Comparison of ENCODE assay signal across 9 mouse cellular contexts in genomic region chr9:107602068-107602648, GRCm38 (mm10). TPM values are rescaled to one million over a fixed set of nuclear protein-coding genes. Genes with fewer than 3 reads are reported as not detected.
DNase-seq lines count a peak whose midpoint lies in the region; ATAC-seq and TF ChIP-seq lines count a peak whose summit lies in the region.
"Had no signal": no experiment of that assay in that cellular context is flagged by ENCODE, and none has a peak within 500 bp of the region (broad histone marks: within the 10 kb centered on the region; RNA-seq: fewer than 3 reads in every experiment).

No protein-coding gene starts in this region.

- no peaks in the 10 kb centered on the region for H3K27me3 ChIP-seq in embryonic facial prominence, embryonic 14.5 days (replicated peaks; ENCODE audit: control insufficient read depth, insufficient read depth, low read length)
- no peaks in the 10 kb centered on the region for H3K27me3 ChIP-seq in heart, adult 2 months (ENCODE audit: control insufficient read depth, insufficient read depth, low read length)
- no peaks in the 10 kb centered on the region for H3K27me3 ChIP-seq in limb, embryonic 11.5 days (ENCODE audit: control insufficient read depth, insufficient read depth, low read length)
- no peaks in the 10 kb centered on the region for H3K27me3 ChIP-seq in midbrain, embryonic 14.5 days (ENCODE audit: control insufficient read depth, insufficient read depth, low read length)
- no peaks in the 10 kb centered on the region for H3K27me3 ChIP-seq in small intestine, adult 2 months (ENCODE audit: control insufficient read depth, insufficient read depth, low read length)
- H3K27me3 ChIP-seq: Patski had no signal

- WGBS in embryonic facial prominence, embryonic 14.5 days, result 5% methylated on average over 10 of the region's 10 CpGs
- 4% methylated on average over 10 of the region's 10 CpGs for WGBS in heart, adult 2 months
- 14% methylated on average over 10 of the region's 10 CpGs for WGBS in limb, embryonic 11.5 days
- WGBS in midbrain, embryonic 14.5 days, result 15% methylated on average over 10 of the region's 10 CpGs
- WGBS in small intestine, adult 2 months, result 4% methylated on average over 10 of the region's 10 CpGs

- ATAC-seq in embryonic facial prominence, embryonic 14.5 days (ENCODE audit: low read depth), result peak; percentile 75
- no peak for ATAC-seq in limb, embryonic 11.5 days (ENCODE audit: insufficient number of reproducible peaks, low FRiP score, low TSS enrichment, low read depth)
- peak; percentile 73; the same call in 1 of the 2 replicates for ATAC-seq in midbrain, embryonic 14.5 days (ENCODE audit: low FRiP score, low TSS enrichment)
- ATAC-seq: Patski had no signal

- H3K4me1 ChIP-seq in embryonic facial prominence, embryonic 14.5 days (ENCODE audit: control insufficient read depth, insufficient read depth, low read length), result peaks cover 24% of the 10 kb centered on the region
- peaks cover 8% of the 10 kb centered on the region for H3K4me1 ChIP-seq in heart, adult 2 months (ENCODE audit: control insufficient read depth, insufficient read depth, low read length)
- H3K4me1 ChIP-seq in limb, embryonic 11.5 days (ENCODE audit: control insufficient read depth, insufficient read depth, low read length), result peaks cover 37% of the 10 kb centered on the region
- H3K4me1 ChIP-seq in midbrain, embryonic 14.5 days (ENCODE audit: control insufficient read depth, insufficient read depth, low read length), result 0 out of 2 replicates have a peak, but pooled peaks cover 12% of the 10 kb centered on the region
- H3K4me1 ChIP-seq in small intestine, adult 2 months (ENCODE audit: control insufficient read depth, insufficient read depth, insufficient read length, low read length), result peaks cover 53% of the 10 kb centered on the region

- H3K79me2 ChIP-seq in heart, adult 2 months (replicated peaks; ENCODE audit: control insufficient read depth, insufficient read depth, low read length), result no peaks in the 10 kb centered on the region

- peak; percentile 98 for TF ChIP-seq EP300 in heart, adult 2 months (IDR thresholded peaks at IDR 0.05; ENCODE audit: insufficient read depth, low read depth, low read length)

- intact Hi-C loops in heart, adult 2 months (cut with DNase I), result loop anchor here (1.0 to 5.0 kb wide), 3 partner anchors 42 to 135 kb away; no protein-coding TSS in a partner anchor

- peak overlapping the region; percentile 32; the same call in 1 of the 2 replicates for H3K9ac ChIP-seq in embryonic facial prominence, embryonic 14.5 days (ENCODE audit: low read depth, low read length)
- 0 out of 2 replicates have a peak overlapping the region, but pooled peaks have one; percentile 17 for H3K9ac ChIP-seq in heart, adult 2 months (ENCODE audit: low read depth, low read length)
- peak overlapping the region; percentile 30 for H3K9ac ChIP-seq in limb, embryonic 11.5 days (ENCODE audit: low read length)
- no peak overlapping the region for H3K9ac ChIP-seq in midbrain, embryonic 14.5 days (replicated peaks; ENCODE audit: low read length)

- H3K4me2 ChIP-seq in embryonic facial prominence, embryonic 14.5 days (ENCODE audit: low read depth, low read length), result peak overlapping the region; percentile 10; the same call in 1 of the 2 replicates
- no peak overlapping the region for H3K4me2 ChIP-seq in limb, embryonic 11.5 days (ENCODE audit: low read depth, severe bottlenecking)
- no peak overlapping the region for H3K4me2 ChIP-seq in midbrain, embryonic 14.5 days (ENCODE audit: low read length)

- 0 out of 2 replicates have a peak overlapping the region, but pooled peaks have one; percentile 28 for H3K27ac ChIP-seq in embryonic facial prominence, embryonic 14.5 days (replicated peaks; ENCODE audit: low read depth, low read length)
- H3K27ac ChIP-seq in heart, adult 2 months, result peak overlapping the region; percentile 12; the same call in 1 of the 2 replicates
- H3K27ac ChIP-seq in limb, embryonic 11.5 days (replicated peaks; ENCODE audit: low read depth, low read length), result no peak overlapping the region
- peak overlapping the region; percentile 9; the same call in 1 of the 2 replicates for H3K27ac ChIP-seq in midbrain, embryonic 14.5 days (replicated peaks; ENCODE audit: low read depth, low read length)
- H3K27ac ChIP-seq in small intestine, adult 2 months (ENCODE audit: insufficient read depth, low read depth, low read length), result peak overlapping the region; percentile 15

- TF ChIP-seq POLR2A in heart, adult 2 months (IDR thresholded peaks at IDR 0.05; ENCODE audit: insufficient read depth, low read depth, low read length), result no peak
- no peak for TF ChIP-seq POLR2A in small intestine, adult 2 months (IDR thresholded peaks at IDR 0.05; ENCODE audit: low read depth, low read length)

- H3K9me3 ChIP-seq in embryonic facial prominence, embryonic 14.5 days (ENCODE audit: control insufficient read depth, low read length), result no peaks in the 10 kb centered on the region
- no peaks in the 10 kb centered on the region for H3K9me3 ChIP-seq in limb, embryonic 11.5 days (ENCODE audit: control insufficient read depth, low read length)
- H3K9me3 ChIP-seq in midbrain, embryonic 14.5 days (ENCODE audit: control insufficient read depth, low read length), result no peaks in the 10 kb centered on the region

- no peaks in the 10 kb centered on the region for H3K36me3 ChIP-seq in embryonic facial prominence, embryonic 14.5 days (ENCODE audit: control insufficient read depth, insufficient read depth, low read length)
- H3K36me3 ChIP-seq in heart, adult 2 months (ENCODE audit: control insufficient read depth, insufficient read depth, low read length), result no peaks in the 10 kb centered on the region
- H3K36me3 ChIP-seq in limb, embryonic 11.5 days (ENCODE audit: control insufficient read depth, insufficient read depth, low read length), result no peaks in the 10 kb centered on the region; the same call in 1 of the 2 replicates
- no peaks in the 10 kb centered on the region for H3K36me3 ChIP-seq in midbrain, embryonic 14.5 days (ENCODE audit: control insufficient read depth, insufficient read depth, low read length)
- peaks cover 22% of the 10 kb centered on the region for H3K36me3 ChIP-seq in small intestine, adult 2 months (ENCODE audit: control insufficient read depth, insufficient read depth, low read length)

- DNase-seq in 3T3-L1 (ENCODE audit: low read depth, low spot score), result peak; percentile 93
- peak; percentile 87 to 91 for DNase-seq in adrenal gland, postnatal 4 days (ENCODE audit: low spot score in 2 of 2)
- DNase-seq in embryonic facial prominence, embryonic 14.5 days (ENCODE audit: low spot score), result peak; percentile 91
- peak; percentile 89 to 96 for DNase-seq in heart, adult 2 months
- DNase-seq in kidney, adult 18-20 months, result peak; percentile 95
- peak; percentile 98 for DNase-seq in limb, embryonic 11.5 days (ENCODE audit: low spot score)
- peak; percentile 96 for DNase-seq in midbrain, embryonic 14.5 days

- no peak overlapping the region for H3K4me3 ChIP-seq in embryonic facial prominence, embryonic 14.5 days (ENCODE audit: low read depth, low read length)
- 0 out of 2 replicates have a peak overlapping the region, but pooled peaks have one; percentile 20 for H3K4me3 ChIP-seq in heart, adult 2 months
- H3K4me3 ChIP-seq in limb, embryonic 11.5 days (ENCODE audit: low read depth, low read length), result no peak overlapping the region
- H3K4me3 ChIP-seq in midbrain, embryonic 14.5 days (replicated peaks; ENCODE audit: low read depth, low read length), result no peak overlapping the region
- H3K4me3 ChIP-seq in small intestine, adult 2 months (ENCODE audit: low read depth, low read length), result no peak overlapping the region

- TF ChIP-seq CTCF in heart, adult 2 months (IDR thresholded peaks at IDR 0.05), result peak; percentile 100; the same call in 1 of the 2 replicates
- peak; percentile 99 for TF ChIP-seq CTCF in small intestine, adult 2 months (IDR thresholded peaks at IDR 0.05; ENCODE audit: extremely low read depth, insufficient read length, insufficient replicate concordance, low read depth, low read length)

RNA-seq across cellular contexts. Expression of gene Sema3b, which starts 6.9 kb away (rescaled TPM):
- 10 to 100 TPM; 16.9 to 19.4 TPM for total RNA-seq in adrenal gland, postnatal 4 days (2021)
- 18.0 and 18.2 TPM in 2 replicates for polyA plus RNA-seq in embryonic facial prominence, embryonic 14.5 days (2014; fragmentation: Nextera tagmentation; extraction: Ambion mirVana)
- 10 to 100 TPM; 19.9 to 24.2 TPM for total RNA-seq in heart, adult 2 months (2021)
- polyA plus RNA-seq in heart, adult 2 months (2012; rRNA removed), result 33.7 and 39.1 TPM in 2 replicates
- 3.4 and 3.7 TPM in 2 replicates for polyA plus RNA-seq in limb, embryonic 11.5 days (2014; fragmentation: Nextera tagmentation; extraction: Ambion mirVana)
- polyA plus RNA-seq in midbrain, embryonic 14.5 days (2014; fragmentation: Nextera tagmentation; extraction: Ambion mirVana), result 1.5 and 3.2 TPM in 2 replicates
- polyA plus RNA-seq in small intestine, adult 2 months (2012; rRNA removed), result 33.5 and 55.4 TPM in 2 replicates

RNA-seq across cellular contexts. Expression of gene Ifrd2, which starts 14.7 kb away (rescaled TPM):
- 10 to 100 TPM; 40.9 to 41.4 TPM for total RNA-seq in adrenal gland, postnatal 4 days (2021)
- polyA plus RNA-seq in embryonic facial prominence, embryonic 14.5 days (2014; fragmentation: Nextera tagmentation; extraction: Ambion mirVana), result 46.7 and 52.3 TPM in 2 replicates
- total RNA-seq in heart, adult 2 months (2021), result 10 to 100 TPM; 39.9 to 51.4 TPM
- 43.7 and 54.5 TPM in 2 replicates for polyA plus RNA-seq in heart, adult 2 months (2012; rRNA removed)
- 47.6 and 49.0 TPM in 2 replicates for polyA plus RNA-seq in limb, embryonic 11.5 days (2014; fragmentation: Nextera tagmentation; extraction: Ambion mirVana)
- 14.5 and 15.7 TPM in 2 replicates for polyA plus RNA-seq in midbrain, embryonic 14.5 days (2014; fragmentation: Nextera tagmentation; extraction: Ambion mirVana)
- polyA plus RNA-seq in small intestine, adult 2 months (2012; rRNA removed), result 33.2 and 55.4 TPM in 2 replicates

RNA-seq across cellular contexts. Expression of gene Hyal3, which starts 21.5 kb away (rescaled TPM):
- total RNA-seq in adrenal gland, postnatal 4 days (2021), result 1 to 10 TPM; 2.7 to 2.9 TPM
- polyA plus RNA-seq in embryonic facial prominence, embryonic 14.5 days (2014; fragmentation: Nextera tagmentation; extraction: Ambion mirVana), result 1.2 and 1.4 TPM in 2 replicates
- under 1 TPM; 0.29 to 0.34 TPM for total RNA-seq in heart, adult 2 months (2021)
- 0.26 and 0.31 TPM in 2 replicates for polyA plus RNA-seq in heart, adult 2 months (2012; rRNA removed)
- polyA plus RNA-seq in limb, embryonic 11.5 days (2014; fragmentation: Nextera tagmentation; extraction: Ambion mirVana), result 0.54 and 0.57 TPM in 2 replicates
- 0.89 and 1.4 TPM in 2 replicates for polyA plus RNA-seq in midbrain, embryonic 14.5 days (2014; fragmentation: Nextera tagmentation; extraction: Ambion mirVana)
- polyA plus RNA-seq in small intestine, adult 2 months (2012; rRNA removed), result 0.52 and 0.89 TPM in 2 replicates

RNA-seq across cellular contexts. Expression of gene Naa80, which starts 23.5 kb away (rescaled TPM):
- 10 to 100 TPM; 17.4 to 18.0 TPM for total RNA-seq in adrenal gland, postnatal 4 days (2021)
- 15.9 and 18.0 TPM in 2 replicates for polyA plus RNA-seq in embryonic facial prominence, embryonic 14.5 days (2014; fragmentation: Nextera tagmentation; extraction: Ambion mirVana)
- total RNA-seq in heart, adult 2 months (2021), result 10 to 100 TPM; 14.9 to 17.4 TPM
- 30.0 and 45.4 TPM in 2 replicates for polyA plus RNA-seq in heart, adult 2 months (2012; rRNA removed)
- polyA plus RNA-seq in limb, embryonic 11.5 days (2014; fragmentation: Nextera tagmentation; extraction: Ambion mirVana), result 14.3 and 16.7 TPM in 2 replicates
- polyA plus RNA-seq in midbrain, embryonic 14.5 days (2014; fragmentation: Nextera tagmentation; extraction: Ambion mirVana), result 14.1 and 18.2 TPM in 2 replicates
- polyA plus RNA-seq in small intestine, adult 2 months (2012; rRNA removed), result 26.3 and 46.3 TPM in 2 replicates

RNA-seq across cellular contexts. Expression of gene Hyal1, which starts 25.4 kb away (rescaled TPM):
- total RNA-seq in adrenal gland, postnatal 4 days (2021), result 1 to 10 TPM; 5.1 to 5.4 TPM
- 5.6 and 6.8 TPM in 2 replicates for polyA plus RNA-seq in embryonic facial prominence, embryonic 14.5 days (2014; fragmentation: Nextera tagmentation; extraction: Ambion mirVana)
- total RNA-seq in heart, adult 2 months (2021), result 1 to 10 TPM; 5.1 to 5.9 TPM
- polyA plus RNA-seq in heart, adult 2 months (2012; rRNA removed), result 6.9 and 8.2 TPM in 2 replicates
- 8.0 and 8.4 TPM in 2 replicates for polyA plus RNA-seq in limb, embryonic 11.5 days (2014; fragmentation: Nextera tagmentation; extraction: Ambion mirVana)
- polyA plus RNA-seq in midbrain, embryonic 14.5 days (2014; fragmentation: Nextera tagmentation; extraction: Ambion mirVana), result 3.4 and 4.9 TPM in 2 replicates
- polyA plus RNA-seq in small intestine, adult 2 months (2012; rRNA removed), result 2.3 and 2.6 TPM in 2 replicates
